Mouse (Mus musculus) right cerebral cortex, postnatal 4 days (tissue): ENCODE data around the gene Hoxd9.

Source experiments
- DNase-seq: peaks from one replicate; pipeline ENCODE4 v3.0.0-alpha.2; 2022

Hoxd9 gene

DNA sequence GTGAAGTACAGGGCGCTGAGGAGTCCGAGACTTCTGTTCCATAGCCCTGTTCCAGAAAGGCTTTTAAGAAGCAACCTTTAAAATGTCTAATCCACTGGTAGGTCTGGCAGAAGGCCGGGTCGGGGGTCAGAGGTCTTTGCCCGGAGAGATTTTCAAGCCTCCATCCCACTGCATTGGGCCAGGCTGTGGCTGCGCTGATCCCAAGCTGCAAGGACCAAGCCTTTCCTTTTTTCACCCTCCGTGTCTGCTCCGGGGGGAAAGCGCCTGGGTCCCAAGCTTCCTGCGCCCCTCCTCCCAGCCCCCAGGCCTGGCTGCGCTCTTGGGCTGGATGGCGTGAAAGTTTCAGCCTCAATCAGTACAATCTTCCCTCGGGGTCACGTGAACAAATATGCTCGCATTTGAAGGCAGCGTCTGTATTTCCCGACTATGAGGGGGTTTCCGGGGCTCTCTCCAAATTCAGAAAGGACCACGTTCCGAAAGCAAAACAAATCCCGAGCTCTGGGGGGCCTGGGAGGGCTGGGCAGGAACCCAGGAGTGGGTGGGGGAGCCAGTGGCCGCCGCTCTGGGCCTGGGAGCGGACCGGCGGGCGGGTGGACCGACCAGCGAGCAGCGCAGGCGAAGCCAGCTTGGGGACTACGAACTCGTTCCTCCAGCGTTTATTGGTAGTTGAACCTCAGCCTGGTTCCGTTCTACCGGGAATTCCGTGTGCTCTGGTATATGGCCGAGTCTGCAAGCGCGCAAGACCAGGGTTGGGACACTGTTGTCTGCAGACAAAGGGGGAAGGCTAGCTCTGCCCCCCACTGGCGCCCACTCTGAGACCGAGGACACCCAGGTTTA lies 38.5 kb downstream of the Hoxd9 start:
- DNase-seq = no peak

DNA sequence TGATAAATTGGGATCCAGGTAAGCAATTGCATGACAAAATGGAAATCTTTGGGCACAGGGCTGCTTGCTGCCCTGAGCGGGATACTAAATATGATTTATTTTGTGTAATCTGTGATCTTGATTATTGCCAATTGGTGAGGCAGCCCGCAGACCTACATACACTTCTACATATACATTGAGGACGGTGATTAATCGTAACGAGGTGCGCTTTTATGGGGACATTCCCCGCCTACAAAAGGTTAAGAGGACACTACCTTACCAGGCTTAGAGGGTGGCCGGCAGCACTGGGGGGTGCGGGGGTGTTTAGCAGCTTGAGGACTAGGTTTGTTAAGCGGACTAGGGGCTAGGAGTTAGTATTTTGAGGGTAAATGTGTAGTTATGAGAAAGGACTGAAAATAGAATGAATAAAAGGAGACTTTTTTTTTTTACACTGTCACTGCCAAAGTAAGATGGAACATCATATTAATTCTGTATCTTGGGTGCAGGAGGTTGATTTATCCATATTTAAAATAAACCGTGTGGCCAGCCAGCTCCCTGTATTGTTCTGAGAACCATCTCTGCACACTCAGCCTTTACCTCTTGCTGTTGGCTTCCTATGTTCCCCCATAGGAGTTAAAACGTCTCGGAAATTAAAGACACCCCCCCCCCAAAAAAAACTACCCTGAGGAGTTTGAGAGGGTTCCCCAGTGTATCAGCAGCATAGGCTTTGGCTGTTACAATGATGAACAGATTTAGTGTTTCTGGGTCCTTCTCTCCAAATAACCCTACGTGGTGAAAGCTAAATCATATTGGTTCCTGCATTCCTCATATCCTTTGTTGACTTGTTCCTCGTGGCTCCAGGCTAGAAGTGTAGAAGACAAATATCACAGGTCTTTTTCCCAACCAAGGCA lies 39.4 kb downstream of the Hoxd9 start:
- DNase-seq = no peak

DNA sequence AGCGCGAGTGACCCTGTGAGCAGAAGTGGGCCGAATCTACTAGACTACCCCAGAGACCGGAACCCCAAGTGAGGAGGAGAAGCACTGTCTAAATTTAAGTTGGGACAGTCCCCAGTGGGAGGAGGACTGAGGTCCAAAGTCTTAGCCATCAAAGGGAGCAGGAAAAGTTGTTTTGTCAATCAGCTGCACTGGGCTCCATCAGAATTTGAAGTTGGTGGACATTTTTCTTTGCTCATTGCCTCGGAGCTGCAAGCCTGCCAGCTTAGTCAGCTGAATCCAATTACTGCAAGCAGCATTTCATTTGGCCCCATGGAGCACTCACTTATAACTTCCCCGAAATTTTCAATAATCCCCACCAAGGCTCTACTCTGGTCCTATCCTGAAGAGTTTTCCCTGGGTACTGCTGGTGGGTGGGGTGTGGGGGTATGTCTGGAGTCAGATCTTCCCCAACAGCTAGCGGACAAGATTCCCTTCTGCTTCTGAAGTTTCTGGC lies 40.1 kb downstream of the Hoxd9 start:
- DNase-seq = no peak

DNA sequence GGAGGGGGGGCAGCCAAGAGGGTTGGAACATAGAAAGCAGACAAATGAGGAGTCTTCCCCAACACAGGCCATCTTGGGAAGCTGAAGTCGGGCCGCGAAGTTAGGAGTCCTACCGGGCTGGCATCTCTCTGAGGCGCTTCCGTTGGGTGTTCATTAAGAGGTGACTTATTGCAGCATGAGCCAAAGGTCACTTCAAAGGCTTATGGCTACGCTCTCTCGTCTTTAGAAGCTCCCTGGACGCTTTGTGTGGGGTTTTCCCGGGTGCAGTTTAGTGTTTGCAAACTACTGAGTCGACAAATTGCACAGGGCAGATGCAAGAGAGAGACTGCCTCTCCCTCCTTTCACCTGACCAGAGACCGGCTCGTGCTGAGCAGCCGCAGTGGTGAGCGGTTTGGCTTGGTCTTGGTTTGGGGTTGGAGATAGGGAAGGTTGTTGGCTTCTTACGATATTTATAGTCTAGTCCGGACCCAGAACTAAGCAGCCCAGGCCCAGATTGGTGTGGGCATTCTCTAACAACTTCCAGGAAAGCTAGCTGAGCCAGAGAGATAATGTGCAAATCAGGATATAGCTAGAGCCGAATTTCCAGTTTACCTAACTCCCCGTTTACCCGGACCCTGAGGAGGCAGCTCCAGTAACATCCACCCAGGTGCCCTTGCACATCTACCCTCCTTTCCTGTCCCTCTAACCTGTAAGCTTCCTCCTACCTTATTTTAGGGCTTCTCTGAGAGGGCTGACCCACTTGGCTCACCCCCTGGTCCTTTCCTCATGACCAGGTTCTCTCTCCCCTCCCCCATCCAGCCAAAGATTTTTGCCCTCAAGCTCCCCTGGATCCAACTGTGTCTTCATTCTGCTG lies 41.3 kb downstream of the Hoxd9 start:
- no peak for DNase-seq

DNA sequence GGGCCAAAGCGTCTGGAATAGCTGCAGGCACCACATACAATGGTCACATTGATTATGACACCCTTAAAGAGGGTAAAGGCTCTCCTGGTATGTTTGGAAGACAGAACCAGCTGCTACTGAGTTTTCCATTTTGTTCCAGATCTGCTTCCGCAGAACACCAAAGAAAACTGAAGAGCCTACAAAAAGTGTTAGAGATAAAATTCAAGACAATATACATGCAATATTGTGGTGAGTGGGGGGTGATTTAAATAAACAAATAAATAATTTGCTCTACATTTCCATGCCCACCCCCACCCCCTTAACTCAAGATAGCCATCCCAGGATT lies 41.9 kb downstream of the Hoxd9 start:
- DNase-seq = no peak

DNA sequence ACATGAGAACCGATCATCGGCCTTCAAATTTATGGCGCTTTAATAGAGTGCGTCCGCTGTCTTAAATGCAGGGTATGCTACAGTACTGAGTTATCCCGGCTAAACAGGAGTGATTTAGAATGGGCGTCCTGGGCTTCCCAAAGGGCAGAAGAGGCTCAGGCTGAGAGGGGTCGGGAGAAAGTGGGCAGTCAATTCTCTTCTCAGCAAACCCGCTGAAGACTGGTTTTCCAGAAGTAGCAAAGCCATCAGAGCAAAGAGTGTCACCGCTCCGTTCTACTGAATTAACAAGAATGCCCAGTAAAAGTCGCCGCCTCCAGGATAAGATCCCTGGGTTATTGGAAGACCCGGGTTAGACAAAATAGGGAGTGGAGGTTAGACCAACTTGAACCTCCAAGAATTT lies 42.3 kb downstream of the Hoxd9 start:
- DNase-seq = no peak

DNA sequence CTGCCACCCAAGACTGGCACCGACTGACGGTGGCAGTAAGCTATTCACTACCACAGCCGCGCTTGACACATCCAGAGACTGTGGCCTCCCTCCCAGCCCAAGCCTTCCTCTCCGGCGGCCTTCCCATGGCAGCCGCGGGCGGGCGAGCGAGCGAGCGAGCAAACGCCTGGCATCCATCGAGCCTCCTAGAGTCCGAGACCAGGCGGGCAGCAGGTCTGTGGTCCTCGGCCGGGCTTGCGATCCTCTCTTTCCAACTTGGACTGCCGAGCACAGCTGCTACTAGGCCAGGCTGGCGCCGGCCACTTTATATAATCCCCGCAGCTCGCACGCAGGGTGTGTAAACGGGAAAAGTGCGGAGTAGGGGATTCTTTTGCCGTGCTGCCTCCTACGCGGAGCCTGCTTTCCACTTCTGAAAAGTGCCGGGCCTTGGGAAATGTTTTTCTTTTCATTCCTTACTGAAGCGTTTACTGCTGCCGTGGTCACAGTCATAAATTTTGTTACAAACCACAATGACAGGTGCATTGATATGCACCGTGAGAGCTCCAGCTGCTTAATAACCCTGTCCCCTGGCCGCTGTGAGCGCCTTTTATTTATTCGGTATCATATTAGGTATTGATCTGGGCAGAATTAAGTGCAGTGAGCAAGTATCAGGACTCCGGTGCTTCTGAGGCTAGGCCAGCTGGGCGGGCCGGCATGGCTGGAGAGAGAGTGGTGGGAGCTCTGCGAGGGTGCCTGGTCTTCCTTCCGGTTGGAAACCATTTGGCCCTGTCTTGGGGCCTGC lies 43.0 kb downstream of the Hoxd9 start:
- no peak for DNase-seq

DNA sequence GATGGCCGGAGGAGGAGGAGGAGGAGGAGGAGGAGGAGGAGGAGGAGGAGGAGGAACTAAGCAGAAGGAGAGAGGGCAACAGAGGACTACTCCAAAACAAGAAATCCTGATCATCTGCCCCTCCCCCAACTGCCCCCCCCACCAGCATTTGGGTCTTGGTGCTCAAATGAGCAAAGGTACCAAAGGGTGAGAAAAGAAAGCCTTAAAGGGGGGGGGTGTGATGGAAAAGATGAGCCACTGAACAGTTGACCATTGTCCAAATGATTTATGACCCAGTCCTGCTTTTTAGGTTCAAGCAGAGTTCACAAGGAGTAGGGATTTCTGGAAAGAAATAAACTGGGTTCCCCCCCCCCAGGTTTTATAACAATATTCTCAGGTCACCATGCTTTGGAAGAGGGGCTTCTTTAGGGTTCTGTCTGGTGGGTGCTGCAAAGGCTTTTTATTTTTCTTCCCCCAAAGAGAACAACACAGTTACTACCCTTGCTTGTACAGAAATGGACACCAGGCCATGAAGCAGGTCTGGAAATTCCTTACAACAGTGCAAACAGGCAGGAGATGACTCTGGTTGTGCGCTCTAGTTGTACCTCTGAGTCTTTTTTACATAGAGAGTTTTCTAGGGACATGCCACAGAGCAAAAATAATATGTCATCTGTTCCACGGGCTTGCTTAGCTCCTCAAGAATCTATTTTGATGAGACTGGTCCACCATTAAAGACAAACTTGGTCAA lies 43.9 kb downstream of the Hoxd9 start:
- DNase-seq = no peak

DNA sequence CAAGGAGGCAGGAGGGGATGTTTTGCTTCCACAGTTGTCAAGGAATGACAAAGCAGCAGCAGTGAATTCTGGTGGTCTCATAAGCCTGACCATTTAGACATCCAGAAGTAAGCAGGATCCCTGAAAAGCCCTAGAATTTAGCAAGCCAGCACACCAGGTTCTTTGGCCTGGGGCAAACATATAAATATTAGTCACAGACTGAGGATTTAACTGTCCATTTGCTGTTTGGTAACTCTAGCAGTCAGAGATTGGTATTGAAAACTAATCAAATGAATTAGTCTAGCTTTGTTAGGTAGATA lies 44.4 kb downstream of the Hoxd9 start:
- DNase-seq = no peak

DNA sequence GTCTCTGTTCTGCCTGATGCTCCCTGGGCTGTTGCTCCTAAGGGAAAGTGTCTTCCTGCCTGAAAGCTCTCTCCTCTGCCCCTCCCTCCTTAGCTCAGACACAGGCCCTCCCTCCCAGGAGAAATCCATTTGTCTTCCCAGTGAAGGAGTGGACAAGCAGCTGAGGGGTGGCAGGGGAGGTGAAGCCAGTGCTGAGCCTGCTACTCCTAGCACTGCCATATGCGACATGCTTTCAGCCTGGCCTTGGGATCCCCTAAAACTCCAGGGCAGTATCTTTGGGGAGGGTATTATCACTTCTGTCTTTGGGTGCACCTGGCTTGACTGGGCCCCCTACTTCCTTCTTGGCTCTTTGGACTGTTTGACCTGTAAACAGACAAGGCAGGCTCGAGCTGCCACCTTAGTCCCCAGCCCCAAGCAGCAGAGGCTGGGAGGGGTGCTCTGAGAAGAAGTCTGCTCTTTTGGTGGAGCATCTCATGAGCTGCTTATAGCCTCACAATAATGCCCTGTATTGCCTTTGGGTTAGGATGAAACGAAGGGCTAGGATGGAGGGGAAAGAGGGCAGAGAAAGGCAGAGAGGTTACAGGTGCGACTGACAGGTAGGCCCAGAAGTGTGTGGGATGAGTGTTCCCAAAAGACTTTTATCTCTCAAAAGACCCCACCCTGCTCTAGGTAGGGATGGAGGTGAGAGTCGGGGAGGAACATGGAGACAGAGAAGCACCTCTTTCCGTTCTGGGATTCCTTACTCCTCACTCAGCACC lies 48.2 kb downstream of the Hoxd9 start:
- DNase-seq = no peak

DNA sequence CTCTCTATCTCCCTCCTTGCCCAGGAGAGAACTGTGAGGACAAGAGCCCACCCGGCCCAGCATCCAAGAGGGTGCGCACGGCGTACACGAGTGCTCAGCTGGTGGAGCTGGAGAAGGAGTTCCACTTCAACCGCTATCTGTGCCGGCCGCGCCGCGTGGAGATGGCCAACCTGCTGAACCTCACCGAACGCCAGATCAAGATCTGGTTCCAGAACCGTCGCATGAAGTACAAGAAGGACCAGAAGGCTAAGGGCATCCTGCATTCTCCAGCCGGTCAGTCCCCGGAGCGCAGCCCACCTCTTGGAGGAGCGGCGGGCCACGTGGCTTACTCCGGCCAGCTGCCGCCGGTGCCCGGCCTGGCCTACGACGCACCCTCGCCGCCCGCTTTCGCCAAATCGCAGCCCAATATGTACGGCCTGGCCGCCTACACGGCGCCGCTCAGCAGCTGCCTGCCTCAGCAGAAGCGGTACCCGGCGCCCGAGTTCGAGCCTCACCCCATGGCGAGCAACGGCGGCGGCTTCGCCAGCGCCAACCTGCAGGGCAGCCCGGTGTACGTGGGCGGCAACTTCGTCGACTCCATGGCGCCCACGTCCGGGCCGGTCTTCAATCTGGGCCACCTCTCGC lies 48.9 kb downstream of the Hoxd9 start:
- DNase-seq = no peak

DNA sequence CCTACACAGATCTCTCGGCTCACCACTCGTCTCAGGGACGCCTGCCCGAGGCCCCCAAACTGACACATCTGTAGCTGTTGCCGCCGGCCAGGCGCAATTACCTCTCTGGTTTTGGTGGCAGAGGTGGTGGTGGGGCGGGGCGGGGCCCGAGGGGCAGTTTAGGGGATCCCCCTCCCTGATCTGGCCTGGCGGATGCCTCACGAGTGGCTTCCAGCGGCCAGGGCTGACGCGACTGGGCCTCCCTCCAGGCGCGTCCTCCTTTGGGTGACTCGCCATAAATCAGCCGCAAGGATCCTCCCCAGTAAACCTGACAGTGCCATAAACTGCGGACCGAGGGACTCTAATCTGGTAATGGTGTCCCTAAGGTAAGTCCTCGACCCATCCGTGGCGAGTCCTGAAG lies 49.5 kb downstream of the Hoxd9 start:
- DNase-seq = no peak

DNA sequence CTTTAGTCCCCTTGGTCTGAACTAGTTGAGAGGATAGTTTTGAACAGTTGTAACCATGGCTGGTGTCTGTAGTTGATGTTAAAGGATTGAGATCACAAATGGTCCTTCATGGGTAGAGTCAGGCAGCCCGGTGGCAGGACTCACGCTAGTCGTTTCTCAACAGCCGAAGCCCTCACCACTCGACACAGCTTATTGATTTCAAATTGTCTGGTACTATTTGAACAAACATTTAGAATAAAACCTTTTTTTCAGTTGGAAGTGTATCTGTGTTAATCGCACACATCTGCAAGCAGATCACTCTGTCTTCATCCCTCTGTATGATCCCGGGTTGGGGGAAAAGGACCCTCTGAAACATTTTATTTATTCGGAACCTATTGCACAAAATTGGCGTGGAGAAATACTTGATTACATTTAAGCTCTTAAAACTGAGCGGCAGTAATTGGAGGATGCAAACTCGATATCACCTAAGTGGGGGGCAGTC lies 50.2 kb downstream of the Hoxd9 start:
- DNase-seq = no peak

DNA sequence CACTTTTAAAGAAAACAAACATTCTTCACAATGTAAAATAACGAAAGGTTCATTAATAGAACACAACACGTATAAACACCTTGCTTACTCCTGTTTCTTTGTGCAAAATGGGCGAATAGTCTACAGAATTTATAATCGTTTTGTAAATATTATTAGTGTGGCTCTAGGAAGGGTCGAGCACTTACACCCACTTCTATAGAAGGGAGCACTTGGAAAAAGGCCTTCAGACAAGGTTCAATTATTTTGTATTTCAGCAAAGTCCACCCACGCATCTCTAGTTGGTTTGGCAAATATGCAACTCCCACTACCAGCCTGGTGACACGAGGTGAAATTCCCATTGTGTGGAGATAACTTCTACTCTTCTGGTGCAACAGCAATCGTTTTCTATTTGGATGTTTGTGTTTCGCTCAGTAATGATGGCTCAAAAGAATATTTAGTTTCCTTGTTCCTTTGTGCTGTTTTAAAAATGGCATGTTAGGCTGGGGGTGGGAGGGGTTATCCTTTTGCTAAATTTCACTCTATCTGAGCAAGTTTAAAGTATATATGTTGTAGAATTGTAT lies 51.0 kb downstream of the Hoxd9 start:
- DNase-seq = no peak

DNA sequence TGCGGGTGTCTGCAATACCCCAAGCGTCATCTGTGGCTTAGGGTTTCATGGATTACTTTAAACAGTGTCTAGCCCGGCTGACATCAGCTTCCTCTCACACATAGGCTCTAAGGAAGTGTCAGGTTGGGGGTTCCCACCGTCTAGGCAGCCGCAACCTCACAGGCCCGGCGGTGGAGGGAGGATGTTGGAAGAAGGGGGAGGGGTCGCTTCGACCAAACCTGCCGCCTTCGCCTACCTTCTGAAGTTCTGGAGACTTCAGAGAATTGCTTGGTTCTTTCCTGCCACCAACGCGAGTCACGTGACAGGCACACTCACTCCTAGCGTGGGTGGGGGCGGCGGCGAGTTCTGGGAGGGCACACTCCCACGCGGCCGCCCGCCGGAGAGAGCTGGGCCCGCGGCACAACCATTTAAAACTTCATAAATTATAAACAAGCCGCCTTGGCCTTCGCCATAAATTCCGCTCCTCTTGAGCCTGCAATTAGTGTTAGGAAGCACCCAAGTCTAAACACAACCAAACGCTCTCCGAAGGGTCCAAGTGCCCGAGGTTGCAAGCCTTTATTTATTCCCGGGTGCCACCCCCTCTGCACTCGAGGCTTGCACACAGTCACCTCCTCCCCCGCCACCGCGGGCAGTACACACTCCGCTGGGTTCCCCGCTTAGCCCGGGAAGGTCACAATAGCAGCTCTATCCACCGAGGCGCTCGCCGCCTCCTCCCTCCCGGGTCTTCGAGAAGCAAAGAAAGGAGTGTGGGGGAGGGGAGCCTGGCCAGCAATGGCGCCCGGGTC lies 52.0 kb downstream of the Hoxd9 start:
- DNase-seq = no peak
